Mouse (Mus musculus) cerebellum, postnatal 25 days (tissue): ENCODE measurements at regions not wholly inside any gene's neighbourhood (a gene's known extent, or its start where the extent isn't known, plus 50 kb on each side); places are given as distances from the start of the nearest gene placed in this dataset.
"Not testable (repeated sequence)": the region's sequence is repeated elsewhere in the genome, so short reads cannot be mapped to it uniquely, and the experiment has no call there.

Experiments used
- DNase-seq, 2 experiments: peaks; one replicate each; pipeline ENCODE4 v3.0.0; 2021; ENCODE audit warnings: mixed read lengths in 2 of 2

DNA sequence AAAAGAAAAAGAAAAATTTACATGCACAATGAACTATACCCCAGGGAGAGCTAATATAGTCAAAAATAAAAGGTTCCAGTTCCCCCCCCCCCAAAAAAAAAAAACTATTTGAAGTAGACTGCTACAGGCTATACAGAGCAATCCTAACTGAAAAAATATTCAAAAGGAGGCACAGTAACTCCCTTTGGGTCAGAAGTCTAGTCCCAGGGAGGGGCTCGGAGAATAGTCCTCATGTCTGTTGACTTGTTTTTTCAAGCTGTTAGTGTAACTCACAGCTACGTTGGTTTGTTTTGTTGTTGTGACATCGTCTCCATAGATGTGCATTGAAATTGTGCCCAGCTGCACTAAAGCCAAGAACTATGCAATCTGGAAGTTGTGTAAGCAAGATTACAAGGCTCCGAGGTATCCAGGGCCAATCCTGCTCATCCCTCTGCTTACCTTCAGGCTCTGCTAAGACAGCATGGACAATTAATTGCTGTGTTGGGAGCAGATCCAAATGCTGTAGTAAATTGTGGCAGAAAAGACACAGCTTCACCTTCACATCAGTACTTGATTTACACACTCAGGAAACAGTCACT lies 137.2 kb upstream of the Pnpt1 start:
- DNase-seq, result no peak

DNA sequence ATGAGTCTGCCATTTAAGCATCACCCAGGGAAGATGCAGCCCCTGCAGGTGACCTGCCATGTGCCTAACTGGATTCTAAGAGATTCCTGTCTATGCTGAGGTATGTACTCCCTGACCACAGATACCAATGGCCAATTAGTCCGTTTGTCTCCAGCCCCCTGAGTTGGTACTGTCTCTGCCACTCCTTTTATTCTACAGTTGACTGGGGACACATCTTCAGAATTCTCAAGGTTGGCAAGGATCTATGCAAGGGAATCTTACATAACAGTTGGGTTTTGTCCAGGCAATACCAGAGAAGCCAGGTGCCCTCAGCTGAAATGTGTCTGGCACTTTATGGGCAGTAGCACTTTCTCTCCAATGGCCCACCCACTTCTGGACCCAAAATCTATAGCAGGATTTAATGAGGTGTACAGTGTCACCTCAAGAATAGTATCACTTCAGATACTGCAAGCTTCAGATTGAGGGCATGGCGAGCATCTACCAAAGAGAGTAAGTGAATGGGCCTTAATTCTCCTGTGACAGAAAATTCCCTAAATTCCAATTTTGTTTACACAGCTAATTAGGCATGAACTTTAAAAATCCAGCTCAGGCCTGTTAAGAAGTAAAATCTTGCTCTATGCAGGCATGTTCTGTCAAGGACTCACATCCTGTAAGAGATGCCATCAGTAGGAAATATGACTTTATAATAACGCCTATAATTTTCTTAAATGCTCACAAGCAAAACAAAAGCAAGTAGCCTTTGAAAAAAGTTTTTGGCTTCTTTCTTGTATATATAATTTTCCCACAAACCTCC lies 132.0 kb upstream of the Pnpt1 start:
- DNase-seq, result no peak

DNA sequence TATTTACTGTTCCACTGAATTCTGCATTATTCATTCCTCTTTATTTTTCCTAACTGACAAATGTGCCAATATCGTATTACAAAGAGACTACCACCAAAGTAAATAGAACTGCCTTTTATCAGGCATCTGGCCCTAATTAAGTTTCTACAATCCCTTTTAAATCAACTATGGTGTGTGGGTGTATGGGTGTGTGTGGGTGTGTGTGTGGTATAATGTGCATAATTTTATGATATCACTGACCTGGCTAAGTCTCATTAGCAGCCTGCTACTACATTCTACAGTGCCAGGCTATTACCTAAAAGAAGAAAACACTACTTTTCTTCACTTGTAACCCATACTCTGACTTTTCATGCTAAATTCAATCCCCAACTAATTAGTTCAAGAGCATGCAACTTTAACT lies 131.3 kb upstream of the Pnpt1 start:
- no peak for DNase-seq

DNA sequence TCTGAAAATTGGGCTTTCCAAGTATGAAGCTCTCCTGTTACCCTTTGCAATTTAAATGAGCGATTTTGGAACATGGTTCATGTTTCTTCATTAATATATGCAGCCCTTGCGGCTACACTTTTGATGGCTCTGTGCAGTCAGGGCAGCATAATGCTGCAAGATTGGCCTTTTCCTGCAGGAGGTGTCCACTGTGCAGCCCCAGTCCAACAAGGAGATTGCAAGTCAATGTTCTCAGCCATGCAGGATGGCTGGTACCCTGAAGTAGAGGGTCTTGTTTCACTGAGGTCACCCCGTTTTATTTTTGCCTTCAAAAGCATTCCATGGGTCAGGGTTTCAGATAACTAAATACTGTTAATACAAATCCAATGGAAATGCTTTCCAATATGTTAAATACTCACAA lies 130.9 kb upstream of the Pnpt1 start:
- DNase-seq, result no peak

DNA sequence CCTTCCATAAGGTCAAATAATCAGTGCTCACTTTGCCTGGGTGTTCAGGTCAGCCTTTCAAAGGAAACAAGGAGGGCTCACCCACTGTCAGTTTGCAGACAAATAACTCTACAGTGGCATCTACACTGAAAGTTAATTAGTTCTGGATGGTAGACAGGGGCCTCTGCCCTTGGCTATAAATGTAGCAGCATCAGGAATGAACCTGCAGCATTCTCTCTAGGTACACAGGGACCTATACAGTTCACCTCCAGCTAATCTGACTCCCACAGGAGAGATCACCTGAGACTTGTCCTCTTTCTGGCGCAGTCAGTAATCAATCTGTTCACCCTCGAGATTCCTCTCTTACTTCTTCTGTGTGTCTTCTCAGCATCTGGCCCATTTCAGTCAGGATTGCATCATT lies 130.3 kb upstream of the Pnpt1 start:
- no peak for DNase-seq

DNA sequence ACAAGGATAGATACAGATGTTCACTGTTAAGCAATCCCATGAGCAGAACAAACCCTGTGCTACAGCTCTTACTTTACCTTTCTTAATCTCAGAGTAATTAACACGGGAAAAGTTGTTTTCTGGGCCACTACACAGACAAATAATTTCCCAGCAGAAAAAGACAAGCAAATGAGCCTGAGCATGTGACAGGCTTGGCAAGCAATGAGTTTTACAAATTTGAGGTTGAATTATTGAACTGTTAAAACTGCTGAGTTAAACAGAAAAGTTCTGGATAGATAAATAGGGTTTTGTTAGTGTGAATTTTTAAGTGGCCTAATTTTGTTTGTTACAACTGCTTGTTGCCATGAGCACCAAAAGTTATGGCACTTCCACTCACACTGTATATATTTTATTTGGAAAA lies 113.1 kb upstream of the Pnpt1 start:
- DNase-seq, result no peak

DNA sequence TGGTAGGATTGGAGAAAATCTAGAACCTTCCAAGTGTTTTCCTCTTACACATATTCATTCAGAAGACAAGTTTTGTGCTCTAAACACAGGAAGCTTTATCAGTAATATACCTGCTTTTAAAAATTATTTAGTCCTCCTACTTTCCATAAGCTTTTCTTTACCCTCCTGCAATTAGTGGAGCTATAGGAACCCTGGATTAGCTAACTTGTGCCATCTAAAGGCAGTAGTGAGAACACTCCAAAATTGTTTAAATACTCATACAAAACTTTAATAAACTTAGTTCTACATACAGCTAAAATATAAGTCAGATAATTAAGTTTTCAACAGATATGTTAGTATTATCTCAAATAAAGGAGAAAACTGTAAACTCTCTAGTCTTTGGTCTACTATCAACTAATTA lies 89.7 kb upstream of the Pnpt1 start:
- no peak for DNase-seq

DNA sequence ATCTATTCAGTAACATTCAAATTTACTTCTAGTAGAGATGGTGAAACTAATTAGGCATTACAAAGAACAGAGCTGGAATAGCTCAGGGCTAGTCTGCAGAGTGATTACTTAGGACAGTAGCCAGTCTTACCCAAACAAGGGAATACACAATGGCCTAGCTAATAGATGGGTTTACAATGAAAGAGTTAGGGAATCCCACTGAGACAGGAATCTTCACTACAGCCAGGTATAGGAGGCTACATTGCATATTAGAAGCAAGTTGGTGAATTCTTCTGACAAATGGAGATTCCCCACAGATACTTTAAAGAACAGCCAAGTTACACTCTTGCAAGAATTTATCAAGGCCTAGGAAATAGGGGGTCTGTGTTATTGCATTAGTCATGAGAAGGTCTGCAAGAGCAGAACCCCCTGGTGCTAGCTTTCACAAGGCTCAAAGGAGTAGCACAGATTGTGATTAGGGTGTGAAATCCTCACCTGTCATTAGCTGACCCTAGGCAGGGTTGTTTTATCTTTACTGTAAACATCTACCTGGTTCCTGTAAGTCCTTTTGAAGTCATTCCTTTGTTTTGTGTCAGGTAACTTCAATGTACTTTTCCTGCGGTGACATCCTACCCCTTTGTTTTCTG lies 82.4 kb upstream of the Pnpt1 start:
- not testable (repeated sequence) for DNase-seq

DNA sequence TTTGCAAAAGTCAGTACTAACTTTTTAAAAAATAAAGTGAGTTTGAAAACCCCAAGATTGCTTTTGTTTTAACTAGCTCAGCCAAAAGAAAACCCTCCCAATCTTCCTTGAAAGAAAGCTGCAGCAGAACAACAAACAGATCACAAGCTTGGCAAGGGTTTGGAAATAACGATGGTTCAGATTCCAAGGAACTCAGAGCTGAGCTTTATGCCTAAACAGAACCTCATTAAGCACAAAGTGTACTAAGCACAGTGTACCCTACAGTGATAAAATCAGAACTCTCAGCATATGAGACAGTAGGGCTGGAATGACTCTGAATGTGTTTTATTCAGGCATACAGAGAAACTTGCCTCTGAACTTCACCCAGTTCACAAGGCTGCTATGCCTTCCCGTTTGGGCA lies 77.9 kb upstream of the Pnpt1 start:
- no peak for DNase-seq

DNA sequence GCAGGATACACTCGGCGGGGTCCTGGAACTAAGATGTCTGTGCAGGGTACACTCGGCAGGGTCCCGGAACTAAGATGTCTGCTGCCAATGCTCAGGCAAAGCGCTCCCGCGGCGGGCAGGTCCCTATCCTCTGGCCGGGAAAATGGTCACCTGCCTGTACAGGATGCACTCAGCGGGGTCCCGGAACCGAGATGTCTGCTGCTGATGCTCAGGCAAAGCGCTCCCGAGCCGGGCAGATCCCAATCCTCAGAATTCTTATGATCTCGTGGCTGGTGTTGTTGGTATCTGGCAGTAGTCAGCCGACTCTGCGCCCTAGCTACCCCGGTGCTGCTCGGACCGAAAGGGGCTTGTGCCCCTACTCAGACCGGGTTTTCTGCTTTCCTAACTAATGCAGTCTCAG lies 61.0 kb upstream of the Pnpt1 start:
- DNase-seq, result peak in 1 of 2 experiments; percentile 8

DNA sequence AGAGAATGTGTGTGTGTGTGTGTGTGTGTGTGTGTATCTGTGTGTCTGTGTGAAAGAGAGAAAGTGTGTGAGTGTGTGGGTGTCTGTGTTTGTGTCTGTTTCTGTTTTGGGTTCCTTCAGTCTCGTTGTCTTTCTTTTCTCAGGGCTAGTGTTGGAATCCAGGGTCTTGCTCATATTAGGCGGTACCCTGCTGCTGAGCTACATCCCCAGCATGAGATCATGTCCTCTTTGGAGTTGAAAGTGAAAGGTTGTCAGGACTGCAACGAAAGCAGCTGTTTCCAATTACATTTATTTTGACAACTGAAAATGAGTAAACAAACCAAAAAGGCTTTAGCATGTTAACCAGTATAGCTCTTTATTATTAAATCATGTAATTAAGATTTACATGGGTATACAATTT lies 58.3 kb upstream of the Pnpt1 start:
- DNase-seq, result no peak
